Mouse (Mus musculus): ENCODE results near the gene Tnfaip8l1.

- TF ChIP-seq CTCF (IDR thresholded peaks at IDR 0.05; ENCODE audit: borderline replicate concordance, insufficient read depth, low read depth, low read length) = no peak
- TF ChIP-seq POLR2A (IDR thresholded peaks at IDR 0.05; ENCODE audit: borderline replicate concordance, insufficient read depth, low read length) = no peak
Measured at GRCm38 (mm10) chr17:56185281-56186141, 23.2 kb downstream of the Tnfaip8l1 start.

Data from cerebellum, adult 2 months (tissue).